Mouse (Mus musculus): ENCODE data around the gene Syngr4. TPM values are rescaled to one million over a fixed set of nuclear protein-coding genes. Genes with fewer than 3 reads are reported as not detected.

Syngr4 gene
- polyA plus RNA-seq, 1 experiment from 2014 or later, result 0.52 TPM

DNA sequence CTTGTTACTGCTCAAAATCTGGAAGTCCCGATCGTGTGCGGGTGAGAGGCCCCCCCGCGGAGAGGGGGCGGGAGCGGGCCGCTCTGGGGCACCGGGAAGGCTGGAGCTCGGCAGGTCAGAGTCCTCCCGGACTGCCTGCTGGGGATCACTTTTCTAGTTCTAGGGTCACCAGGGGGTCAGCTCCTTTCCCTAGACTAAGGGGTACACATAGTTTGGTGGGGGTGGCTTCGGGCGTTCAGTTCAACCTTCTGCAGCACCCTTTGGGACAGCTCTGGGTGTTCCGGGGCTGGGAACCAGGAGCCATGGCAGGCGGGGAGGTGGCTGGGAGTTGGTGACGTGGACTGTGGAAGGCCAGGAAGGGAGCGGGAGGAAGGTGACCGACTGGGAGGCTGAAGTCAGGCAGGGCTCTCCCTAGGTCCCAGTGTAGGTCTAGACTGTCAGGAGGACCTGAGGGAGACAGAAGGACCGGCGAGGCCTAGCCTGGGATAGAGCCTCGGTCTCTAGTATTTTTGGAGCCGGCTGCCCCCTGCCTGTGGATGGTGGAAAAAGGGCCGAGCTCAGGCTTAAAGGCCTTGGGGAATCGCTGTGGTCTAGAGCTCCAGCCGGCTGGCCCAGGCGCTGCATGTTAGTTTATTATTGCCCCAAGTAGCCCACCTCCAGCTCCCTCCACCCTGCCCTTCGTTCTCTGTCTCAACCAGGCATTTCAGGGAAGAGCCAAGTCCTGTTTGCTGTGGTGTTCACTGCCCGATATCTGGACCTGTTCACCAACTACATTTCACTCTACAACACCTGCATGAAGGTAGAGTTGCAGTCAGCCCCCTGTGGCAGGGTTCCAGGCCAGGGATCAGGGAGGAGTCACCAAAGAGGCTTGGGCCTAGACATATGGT, 23.2 kb downstream of the Syngr4 start:
- Histone ChIP-seq H3K27ac (peak overlapping the region; percentile 86), H3K4me1 (peaks cover 47% of the 10 kb centered on the region), H3K27me3 (peaks cover 35% of the 10 kb centered on the region), H3K9me3 (replicated peaks) (no peaks in the 10 kb centered on the region), H3K9ac (peak overlapping the region; percentile 96), H3K36me3 (peaks cover 29% of the 10 kb centered on the region), H3K4me2 (replicated peaks) (peak overlapping the region; percentile 80), H3K4me3 (peak overlapping the region; percentile 76)
- 3% methylated on average over 27 of the region's 28 CpGs for WGBS
- ATAC-seq (ENCODE audit: low FRiP score), result peak; percentile 43

DNA sequence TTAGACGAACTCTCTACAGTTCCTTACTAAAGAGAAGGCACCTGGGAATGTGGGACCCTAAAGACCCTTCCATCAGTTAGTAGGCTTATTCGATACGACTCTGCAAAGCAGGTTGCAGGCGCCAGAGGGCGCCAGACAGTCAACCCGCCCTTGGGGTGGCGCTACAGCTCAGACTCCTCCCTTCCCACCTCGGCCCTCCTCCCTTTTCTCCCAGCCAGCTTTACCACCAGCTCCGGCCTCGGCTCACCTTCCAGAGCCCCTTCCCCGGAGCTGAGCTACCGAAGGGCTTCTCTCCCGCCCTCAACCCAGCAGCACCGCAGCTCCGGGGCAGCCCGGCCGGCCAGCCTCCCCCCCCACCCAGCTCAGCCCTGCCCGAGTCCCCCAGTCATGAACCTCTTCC, 23.9 kb downstream of the Syngr4 start, which contains the start of gene Kdelr1:
Kdelr1 (plus strand) TSS at position 149 of the 400 bp plus-strand sequence.
- Histone ChIP-seq H3K4me1 (peaks cover 54% of the 10 kb centered on the region), H3K9ac (peak within 1 kb of the TSS; percentile 96), H3K4me3 (peak within 1 kb of the TSS; percentile 76), H3K4me2 (replicated peaks) (peak within 1 kb of the TSS; percentile 80), H3K27me3 (peaks cover 42% of the 10 kb centered on the region), H3K9me3 (replicated peaks) (no peaks in the 10 kb centered on the region), H3K27ac (peak within 1 kb of the TSS; percentile 86), H3K36me3 (peaks cover 25% of the 10 kb centered on the region)
- ATAC-seq (ENCODE audit: low FRiP score), result peak; percentile 65
- under 1% methylated on average over 18 of the region's 18 CpGs for whole genome bisulfite sequencing

DNA sequence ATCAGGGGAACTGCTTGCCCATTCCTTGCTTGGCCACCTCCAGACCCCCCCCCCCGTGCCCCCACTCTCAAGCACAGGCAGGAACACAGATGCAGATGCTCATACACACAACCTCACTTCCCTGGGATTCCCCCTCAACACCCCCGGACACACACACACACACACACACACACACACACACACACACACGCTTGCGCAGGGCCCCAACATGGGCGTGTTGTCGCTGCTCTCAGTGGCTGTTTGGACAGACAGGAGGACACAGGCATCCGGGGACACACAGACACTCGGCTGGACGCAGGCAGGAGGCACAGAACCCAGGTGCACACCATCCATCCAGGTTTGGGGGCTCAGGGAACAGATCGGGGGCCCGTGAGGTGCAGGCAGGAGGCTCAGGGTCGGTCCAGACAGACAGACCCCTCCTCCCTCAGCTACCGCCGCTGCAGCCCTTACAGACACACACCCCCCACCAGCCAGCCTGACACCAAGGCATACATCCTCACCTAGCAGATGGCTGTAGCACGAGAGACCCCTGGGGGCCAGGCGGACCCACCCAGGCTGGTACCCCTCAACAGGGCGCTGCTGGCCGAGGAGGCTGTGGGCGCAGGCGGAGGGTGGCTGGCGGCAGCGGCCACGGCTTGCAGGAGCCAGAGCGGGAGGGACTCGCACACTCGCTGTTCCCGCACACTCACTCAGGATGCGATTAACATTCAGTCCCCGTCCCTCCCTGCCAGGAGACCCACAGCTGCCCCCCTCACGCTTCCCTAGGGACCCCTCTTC, 26.0 kb downstream of the Syngr4 start:
- peak overlapping the region; percentile 39 for H3K4me3 ChIP-seq
- ATAC-seq (ENCODE audit: low FRiP score), result 0 out of 2 replicates have a peak, but pooled peaks have one; percentile 4
- H3K36me3 ChIP-seq, result peaks cover 11% of the 10 kb centered on the region; the same call in 1 of the 2 replicates
- peaks cover 56% of the 10 kb centered on the region for H3K27me3 ChIP-seq
- peak overlapping the region; percentile 55; the same call in 1 of the 2 replicates for H3K27ac ChIP-seq
- H3K9me3 ChIP-seq (replicated peaks), result no peaks in the 10 kb centered on the region
- peak overlapping the region; percentile 82 for H3K4me2 ChIP-seq (replicated peaks)
- WGBS, result 3% methylated on average over 30 of the region's 30 CpGs
- H3K9ac ChIP-seq, result peak overlapping the region; percentile 67
- H3K4me1 ChIP-seq, result peaks cover 68% of the 10 kb centered on the region

DNA sequence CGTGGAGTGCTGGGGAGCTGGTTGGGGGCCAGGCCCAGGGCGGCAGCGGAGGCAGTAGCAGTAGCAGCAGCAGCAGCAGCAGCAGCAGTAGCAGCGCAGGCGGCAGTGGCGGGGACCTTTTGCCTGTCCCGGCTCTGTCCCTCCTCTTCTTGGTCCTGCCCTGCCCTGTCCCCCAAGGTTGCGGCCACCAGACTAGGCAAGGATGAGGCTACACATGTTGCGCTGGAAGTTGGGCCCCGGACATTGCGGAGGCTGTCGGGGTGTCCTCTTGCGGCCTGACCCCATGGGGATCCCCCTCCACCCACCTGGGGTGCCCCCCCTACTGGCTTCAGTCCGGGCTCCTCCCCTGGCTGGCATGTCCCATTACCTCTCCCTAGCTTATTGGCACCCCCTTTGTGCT, 26.7 kb downstream of the Syngr4 start:
- Histone ChIP-seq H3K27ac (0 out of 2 replicates have a peak overlapping the region, but pooled peaks have one; percentile 12), H3K4me3 (peak overlapping the region; percentile 39), H3K27me3 (peaks cover 56% of the 10 kb centered on the region), H3K4me1 (peaks cover 64% of the 10 kb centered on the region), H3K36me3 (peaks cover 7% of the 10 kb centered on the region; the same call in 1 of the 2 replicates), H3K9me3 (replicated peaks) (no peaks in the 10 kb centered on the region), H3K4me2 (replicated peaks) (peak overlapping the region; percentile 82), H3K9ac (peak overlapping the region; percentile 67)
- WGBS, result 4% methylated on average over 14 of the region's 14 CpGs
- ATAC-seq (ENCODE audit: low FRiP score), result no peak

DNA sequence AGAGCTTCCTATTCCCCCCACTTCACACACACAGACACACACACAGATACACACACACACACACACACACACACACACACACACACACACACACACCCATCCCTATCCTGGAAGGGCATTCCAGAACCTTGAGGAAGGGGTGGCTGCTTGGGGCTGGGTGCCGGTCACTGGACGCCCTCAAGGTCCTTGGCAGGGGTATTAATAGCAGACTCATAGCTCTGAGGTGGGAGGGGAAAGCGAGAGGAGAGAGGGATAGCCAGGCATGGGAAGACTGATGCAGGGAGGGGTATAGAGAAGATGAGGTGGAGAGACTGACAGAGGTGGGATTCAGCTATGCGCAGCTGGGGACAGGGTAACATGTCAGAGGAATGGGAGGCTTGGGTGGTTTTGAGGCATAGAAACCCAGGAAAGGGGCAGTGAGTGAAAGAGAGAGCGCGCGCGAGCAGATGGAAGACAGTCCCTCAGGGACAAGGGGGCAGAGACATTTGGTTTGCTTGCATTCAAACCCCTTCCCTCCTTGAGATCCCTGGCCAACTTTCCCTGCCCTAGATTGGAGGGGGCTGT, 27.3 kb downstream of the Syngr4 start:
- 0 out of 2 replicates have a peak overlapping the region, but pooled peaks have one; percentile 12 for H3K27ac ChIP-seq
- 18% methylated on average over 8 of the region's 8 CpGs for WGBS

DNA sequence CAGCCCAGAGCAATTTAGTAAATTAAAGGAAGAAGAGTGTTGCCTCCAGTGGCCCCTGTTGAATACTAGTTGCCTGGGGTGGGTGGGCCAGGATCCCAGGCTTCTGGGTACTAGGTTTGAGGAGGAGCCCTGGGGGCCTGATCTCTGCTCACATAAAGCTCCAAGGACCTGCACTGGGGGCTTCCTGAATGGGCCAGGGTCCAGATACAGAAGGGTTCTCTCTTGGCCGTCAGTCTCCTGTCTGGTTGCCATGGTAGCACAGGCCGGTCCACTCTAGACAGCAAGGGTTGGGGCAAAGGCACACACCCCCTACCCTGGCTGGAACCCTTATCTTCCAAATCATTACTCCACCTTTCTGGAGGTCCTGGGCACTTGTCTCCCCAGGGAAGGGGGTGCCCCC, 28.6 kb downstream of the Syngr4 start:
- WGBS, result 4% methylated on average over 2 of the region's 2 CpGs
- no peak for ATAC-seq (ENCODE audit: low FRiP score)
- peak overlapping the region; percentile 29 for H3K9ac ChIP-seq
- H3K4me3 ChIP-seq, result 0 out of 2 replicates have a peak overlapping the region, but pooled peaks have one; percentile 5
- peak overlapping the region; percentile 82 for H3K4me2 ChIP-seq (replicated peaks)
- no peaks in the 10 kb centered on the region for H3K36me3 ChIP-seq
- H3K27ac ChIP-seq, result no peak overlapping the region
- H3K9me3 ChIP-seq (replicated peaks), result no peaks in the 10 kb centered on the region
- H3K4me1 ChIP-seq, result peaks cover 50% of the 10 kb centered on the region
- H3K27me3 ChIP-seq, result peaks cover 56% of the 10 kb centered on the region

More for the DNA sequence above, 27.3 kb downstream of the Syngr4 start:
- Histone ChIP-seq H3K9ac (peak overlapping the region; percentile 67), H3K4me2 (replicated peaks) (peak overlapping the region; percentile 82), H3K27me3 (peaks cover 56% of the 10 kb centered on the region), H3K36me3 (0 out of 2 replicates have a peak, but pooled peaks cover 2% of the 10 kb centered on the region), H3K9me3 (replicated peaks) (no peaks in the 10 kb centered on the region), H3K4me1 (peaks cover 58% of the 10 kb centered on the region), H3K4me3 (peak overlapping the region; percentile 39)
- no peak for ATAC-seq (ENCODE audit: low FRiP score)

DNA sequence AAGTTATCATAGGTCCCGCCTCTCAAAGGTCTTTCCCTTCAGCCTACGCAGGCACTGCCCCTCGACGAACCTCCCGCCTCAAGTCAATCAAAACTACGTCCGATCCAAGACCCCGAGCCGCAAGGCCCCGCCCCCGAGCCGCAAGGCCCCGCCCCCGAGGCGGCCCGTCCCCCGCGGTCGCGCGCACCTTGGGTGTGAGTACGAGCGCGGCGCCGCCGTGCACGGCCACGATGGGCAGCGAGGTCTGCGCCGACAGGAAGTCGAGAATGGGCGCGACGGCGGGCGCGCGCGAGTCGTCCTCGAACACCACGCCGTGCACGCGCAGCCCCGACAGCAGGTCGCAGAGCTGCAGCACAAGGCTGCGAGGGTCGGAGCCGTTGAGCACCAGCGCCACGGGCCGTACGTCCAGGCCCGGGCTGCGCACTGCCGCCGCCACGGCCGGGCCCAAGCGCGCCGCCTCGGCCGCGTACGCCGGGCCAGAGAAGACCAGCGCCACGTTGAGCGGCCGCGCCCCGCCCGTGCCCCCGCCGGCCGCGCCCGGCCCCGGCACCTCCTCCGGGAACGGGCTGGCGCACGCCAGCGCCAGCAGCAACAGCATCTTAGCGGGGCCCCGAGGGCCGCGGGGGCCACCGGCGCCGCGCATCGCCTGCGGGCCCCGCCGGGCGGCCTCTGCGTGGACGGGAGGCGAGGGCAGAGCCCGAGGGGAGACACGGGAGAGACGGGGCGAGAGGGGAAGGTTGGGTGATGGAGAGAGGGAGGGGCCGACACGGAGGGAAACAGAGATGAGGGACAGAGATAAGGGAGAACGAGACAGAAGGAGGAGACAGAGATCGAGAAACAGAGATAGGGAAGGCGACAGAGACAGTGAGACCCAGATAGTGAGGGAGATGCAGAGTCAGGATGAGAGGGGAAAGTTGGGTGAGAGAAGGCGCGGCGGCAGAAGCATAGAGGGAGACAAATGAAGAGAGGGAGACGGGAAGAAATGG, 30.3 kb downstream of the Syngr4 start:
- peak; percentile 47 for ATAC-seq (ENCODE audit: low FRiP score)
- no peaks in the 10 kb centered on the region for H3K36me3 ChIP-seq
- no peaks in the 10 kb centered on the region for H3K9me3 ChIP-seq (replicated peaks)
- peak overlapping the region; percentile 82 for H3K4me2 ChIP-seq (replicated peaks)
- H3K27me3 ChIP-seq, result peaks cover 55% of the 10 kb centered on the region
- peak overlapping the region; percentile 57 for H3K27ac ChIP-seq
- peaks cover 48% of the 10 kb centered on the region for H3K4me1 ChIP-seq
- H3K9ac ChIP-seq, result peak overlapping the region; percentile 79
- WGBS, result 2% methylated on average over 116 of the region's 117 CpGs
- H3K4me3 ChIP-seq, result peak overlapping the region; percentile 68

DNA sequence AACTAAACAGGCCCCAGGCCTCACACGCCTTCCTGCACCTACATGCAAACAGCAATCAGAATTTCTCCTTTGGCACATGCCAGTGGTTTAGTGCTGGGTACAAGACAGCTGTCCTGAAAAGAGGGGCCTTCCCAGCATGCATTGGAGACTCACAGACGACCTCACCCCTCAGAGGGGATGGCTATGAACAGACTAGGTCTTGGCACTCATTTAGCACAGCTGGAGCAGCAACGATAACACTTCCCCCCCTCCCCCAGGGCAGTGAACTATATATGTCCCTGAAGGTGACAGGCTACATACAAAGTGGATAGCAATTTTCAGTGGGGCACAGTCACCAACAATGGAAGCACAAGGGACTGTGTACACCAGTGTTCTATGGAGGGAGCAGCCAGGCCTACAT, 32.1 kb downstream of the Syngr4 start:
- ATAC-seq (ENCODE audit: low FRiP score), result no peak
- Histone ChIP-seq H3K9me3 (replicated peaks) (no peaks in the 10 kb centered on the region), H3K27me3 (peaks cover 52% of the 10 kb centered on the region), H3K4me1 (peaks cover 35% of the 10 kb centered on the region), H3K36me3 (no peaks in the 10 kb centered on the region), H3K9ac (no peak overlapping the region), H3K27ac (no peak overlapping the region), H3K4me2 (replicated peaks) (no peak overlapping the region), H3K4me3 (no peak overlapping the region)
- WGBS, result 64% methylated on average over 3 of the region's 3 CpGs

DNA sequence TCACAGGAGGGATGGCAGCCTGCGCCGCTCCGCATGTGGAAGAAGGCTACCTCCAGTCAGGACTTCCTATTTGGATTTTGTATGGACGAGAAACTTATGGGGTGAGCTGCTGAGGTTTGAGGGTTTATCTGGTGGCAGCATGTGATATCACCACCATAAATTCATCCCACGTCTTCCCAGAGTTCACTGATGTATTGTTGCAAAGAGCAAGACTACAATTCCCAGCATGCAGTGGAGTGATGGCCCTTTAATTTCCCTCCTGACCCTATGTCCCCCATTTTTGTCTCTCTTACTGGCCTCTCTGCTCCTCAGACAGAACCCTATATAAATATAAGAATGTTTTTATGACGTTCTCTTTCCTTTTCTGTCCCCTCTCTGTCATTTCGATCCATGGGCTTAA, 33.7 kb downstream of the Syngr4 start:
- Histone ChIP-seq H3K27ac (no peak overlapping the region), H3K4me2 (replicated peaks) (no peak overlapping the region), H3K9ac (no peak overlapping the region), H3K4me3 (no peak overlapping the region), H3K27me3 (peaks cover 52% of the 10 kb centered on the region), H3K9me3 (replicated peaks) (no peaks in the 10 kb centered on the region), H3K36me3 (no peaks in the 10 kb centered on the region), H3K4me1 (peaks cover 21% of the 10 kb centered on the region)
- ATAC-seq (ENCODE audit: low FRiP score), result no peak
- 88% methylated on average over 7 of the region's 7 CpGs for WGBS

DNA sequence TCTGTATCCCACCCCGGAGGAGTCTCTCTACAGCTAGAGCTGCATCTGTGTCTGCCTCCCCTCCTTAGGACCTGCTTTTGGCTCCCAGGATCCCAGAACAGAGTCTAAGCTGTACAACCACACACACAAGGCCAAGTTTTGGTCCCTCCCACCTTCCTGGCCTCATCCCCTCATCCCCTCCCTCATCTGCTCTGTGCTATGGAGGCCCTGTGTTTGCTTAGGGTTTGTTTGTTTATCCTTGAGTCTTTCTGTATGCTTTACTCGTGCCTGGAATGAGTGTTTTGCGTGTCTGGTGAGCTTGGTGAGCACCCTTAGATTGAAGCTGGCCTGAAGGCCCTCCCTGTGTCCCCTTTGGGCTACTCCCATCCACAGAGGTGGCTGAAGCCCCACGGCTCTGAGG, 37.5 kb downstream of the Syngr4 start:
- H3K4me3 ChIP-seq, result no peak overlapping the region
- peaks cover 58% of the 10 kb centered on the region for H3K27me3 ChIP-seq
- H3K9me3 ChIP-seq (replicated peaks), result no peaks in the 10 kb centered on the region
- H3K27ac ChIP-seq, result no peak overlapping the region
- WGBS, result 72% methylated on average over 4 of the region's 4 CpGs
- H3K4me1 ChIP-seq, result peaks cover 16% of the 10 kb centered on the region
- no peak for ATAC-seq (ENCODE audit: low FRiP score)
- H3K9ac ChIP-seq, result no peak overlapping the region
- H3K4me2 ChIP-seq (replicated peaks), result no peak overlapping the region
- H3K36me3 ChIP-seq, result no peaks in the 10 kb centered on the region

Measured in hindbrain, embryonic 12.5 days (tissue).